Mouse (Mus musculus): Measurements from ENCODE around the gene Gm16223. TPM values are rescaled to one million over a fixed set of nuclear protein-coding genes. Genes with fewer than 3 reads are reported as not detected.

Gm16223 gene
- polyA plus RNA-seq, 1 experiment from 2014 or later: not detected

GRCm38 (mm10) chr5:42155626-42156025, 87.9 kb downstream of the Gm16223 start:
- no peak overlapping the region for H3K4me2 ChIP-seq
- H3K27me3 ChIP-seq: no peaks in the 10 kb centered on the region
- no peaks in the 10 kb centered on the region for H3K9me3 ChIP-seq
- no peak for ATAC-seq (ENCODE audit: insufficient number of reproducible peaks, insufficient read depth, low FRiP score, low TSS enrichment, low read depth)
- no peak overlapping the region for H3K4me3 ChIP-seq
- WGBS: 71% methylated on average over 3 of the region's 3 CpGs
- no peaks in the 10 kb centered on the region for H3K4me1 ChIP-seq
- no peaks in the 10 kb centered on the region for H3K36me3 ChIP-seq
- H3K27ac ChIP-seq: no peak overlapping the region
- no peak overlapping the region for H3K9ac ChIP-seq

- WGBS: 78% methylated on average over 2 of the region's 2 CpGs
- H3K4me1 ChIP-seq: no peaks in the 10 kb centered on the region
- H3K9me3 ChIP-seq: no peaks in the 10 kb centered on the region
- no peaks in the 10 kb centered on the region for H3K36me3 ChIP-seq
- no peaks in the 10 kb centered on the region for H3K27me3 ChIP-seq
- H3K27ac ChIP-seq: no peak overlapping the region
- H3K4me2 ChIP-seq: no peak overlapping the region
- H3K9ac ChIP-seq: no peak overlapping the region
- no peak for ATAC-seq (ENCODE audit: insufficient number of reproducible peaks, insufficient read depth, low FRiP score, low TSS enrichment, low read depth)
- no peak overlapping the region for H3K4me3 ChIP-seq
These were observed 97.0 kb downstream of the Gm16223 start for GRCm38 (mm10) chr5:42164731-42165130.

- Histone ChIP-seq H3K9ac (no peak overlapping the region), H3K4me3 (no peak overlapping the region), H3K4me1 (no peaks in the 10 kb centered on the region), H3K4me2 (no peak overlapping the region), H3K27me3 (no peaks in the 10 kb centered on the region), H3K36me3 (no peaks in the 10 kb centered on the region), H3K9me3 (no peaks in the 10 kb centered on the region), H3K27ac (no peak overlapping the region)
- 61% methylated on average over 1 of the region's 1 CpGs for whole genome bisulfite sequencing
- no peak for ATAC-seq (ENCODE audit: insufficient number of reproducible peaks, insufficient read depth, low FRiP score, low TSS enrichment, low read depth)
These were observed 98.6 kb downstream of the Gm16223 start for GRCm38 (mm10) chr5:42166311-42166710.

- Histone ChIP-seq H3K4me3 (no peak overlapping the region), H3K9ac (no peak overlapping the region), H3K4me2 (no peak overlapping the region), H3K4me1 (no peaks in the 10 kb centered on the region), H3K36me3 (no peaks in the 10 kb centered on the region), H3K27ac (no peak overlapping the region), H3K27me3 (no peaks in the 10 kb centered on the region), H3K9me3 (no peaks in the 10 kb centered on the region)
- WGBS: 95% methylated on average over 3 of the region's 3 CpGs
- no peak for ATAC-seq (ENCODE audit: insufficient number of reproducible peaks, insufficient read depth, low FRiP score, low TSS enrichment, low read depth)
These were observed 100.3 kb downstream of the Gm16223 start for GRCm38 (mm10) chr5:42168071-42168470.

GRCm38 (mm10) chr5:42168785-42169184, 101.0 kb downstream of the Gm16223 start:
- Histone ChIP-seq H3K4me1 (no peaks in the 10 kb centered on the region), H3K9ac (no peak overlapping the region), H3K36me3 (no peaks in the 10 kb centered on the region), H3K27me3 (no peaks in the 10 kb centered on the region), H3K4me2 (no peak overlapping the region), H3K9me3 (no peaks in the 10 kb centered on the region), H3K27ac (no peak overlapping the region), H3K4me3 (no peak overlapping the region)
- 81% methylated on average over 5 of the region's 5 CpGs for WGBS
- ATAC-seq (ENCODE audit: insufficient number of reproducible peaks, insufficient read depth, low FRiP score, low TSS enrichment, low read depth): no peak

GRCm38 (mm10) chr5:42174109-42174508, 106.3 kb downstream of the Gm16223 start:
- Histone ChIP-seq H3K4me3 (no peak overlapping the region), H3K27me3 (no peaks in the 10 kb centered on the region), H3K27ac (no peak overlapping the region), H3K36me3 (no peaks in the 10 kb centered on the region), H3K9me3 (no peaks in the 10 kb centered on the region), H3K4me2 (no peak overlapping the region), H3K9ac (no peak overlapping the region), H3K4me1 (no peaks in the 10 kb centered on the region)
- WGBS: 56% methylated on average over 2 of the region's 2 CpGs
- no peak for ATAC-seq (ENCODE audit: insufficient number of reproducible peaks, insufficient read depth, low FRiP score, low TSS enrichment, low read depth)

GRCm38 (mm10) chr5:42175424-42175823, 107.7 kb downstream of the Gm16223 start:
- ATAC-seq (ENCODE audit: insufficient number of reproducible peaks, insufficient read depth, low FRiP score, low TSS enrichment, low read depth): no peak
- WGBS: 44% methylated on average over 2 of the region's 2 CpGs

GRCm38 (mm10) chr5:42198493-42198892, 130.7 kb downstream of the Gm16223 start:
- no peak overlapping the region for H3K4me2 ChIP-seq
- H3K4me3 ChIP-seq: no peak overlapping the region
- no peaks in the 10 kb centered on the region for H3K27me3 ChIP-seq
- no peaks in the 10 kb centered on the region for H3K9me3 ChIP-seq
- no peaks in the 10 kb centered on the region for H3K4me1 ChIP-seq
- H3K36me3 ChIP-seq: no peaks in the 10 kb centered on the region
- ATAC-seq (ENCODE audit: insufficient number of reproducible peaks, insufficient read depth, low FRiP score, low TSS enrichment, low read depth): no peak
- H3K27ac ChIP-seq: no peak overlapping the region
- H3K9ac ChIP-seq: no peak overlapping the region
- WGBS: 53% methylated on average over 3 of the region's 3 CpGs

More at GRCm38 (mm10) chr5:42175424-42175823, 107.7 kb downstream of the Gm16223 start:
- Histone ChIP-seq H3K36me3 (no peaks in the 10 kb centered on the region), H3K4me1 (no peaks in the 10 kb centered on the region), H3K27me3 (no peaks in the 10 kb centered on the region), H3K4me2 (no peak overlapping the region), H3K9me3 (no peaks in the 10 kb centered on the region), H3K27ac (no peak overlapping the region), H3K4me3 (no peak overlapping the region), H3K9ac (no peak overlapping the region)

- Histone ChIP-seq H3K9ac (no peak overlapping the region), H3K36me3 (no peaks in the 10 kb centered on the region), H3K27ac (no peak overlapping the region), H3K27me3 (no peaks in the 10 kb centered on the region), H3K4me3 (no peak overlapping the region), H3K4me2 (no peak overlapping the region), H3K9me3 (no peaks in the 10 kb centered on the region), H3K4me1 (no peaks in the 10 kb centered on the region)
- 89% methylated on average over 3 of the region's 3 CpGs for WGBS
- ATAC-seq (ENCODE audit: insufficient number of reproducible peaks, insufficient read depth, low FRiP score, low TSS enrichment, low read depth): no peak
These were observed 139.8 kb downstream of the Gm16223 start for GRCm38 (mm10) chr5:42207456-42208122.

GRCm38 (mm10) chr5:42211554-42212338, 144.0 kb downstream of the Gm16223 start:
- ATAC-seq (ENCODE audit: insufficient number of reproducible peaks, insufficient read depth, low FRiP score, low TSS enrichment, low read depth): no peak

GRCm38 (mm10) chr5:42212353-42212752, 144.6 kb downstream of the Gm16223 start:
- 91% methylated on average over 4 of the region's 4 CpGs for WGBS
- Histone ChIP-seq H3K4me1 (no peaks in the 10 kb centered on the region), H3K4me3 (no peak overlapping the region), H3K9me3 (no peaks in the 10 kb centered on the region), H3K27ac (no peak overlapping the region), H3K4me2 (no peak overlapping the region), H3K9ac (no peak overlapping the region), H3K27me3 (no peaks in the 10 kb centered on the region), H3K36me3 (no peaks in the 10 kb centered on the region)
- no peak for ATAC-seq (ENCODE audit: insufficient number of reproducible peaks, insufficient read depth, low FRiP score, low TSS enrichment, low read depth)

More at GRCm38 (mm10) chr5:42211554-42212338, 144.0 kb downstream of the Gm16223 start:
- Histone ChIP-seq H3K4me2 (no peak overlapping the region), H3K36me3 (no peaks in the 10 kb centered on the region), H3K27me3 (no peaks in the 10 kb centered on the region), H3K27ac (no peak overlapping the region), H3K4me1 (no peaks in the 10 kb centered on the region), H3K4me3 (no peak overlapping the region), H3K9me3 (no peaks in the 10 kb centered on the region), H3K9ac (no peak overlapping the region)
- WGBS: 46% methylated on average over 4 of the region's 4 CpGs

GRCm38 (mm10) chr5:42224840-42225239, 157.1 kb downstream of the Gm16223 start:
- H3K4me2 ChIP-seq: no peak overlapping the region
- H3K9ac ChIP-seq: no peak overlapping the region
- no peaks in the 10 kb centered on the region for H3K4me1 ChIP-seq
- no peaks in the 10 kb centered on the region for H3K36me3 ChIP-seq
- no peak overlapping the region for H3K27ac ChIP-seq
- H3K4me3 ChIP-seq: no peak overlapping the region
- H3K9me3 ChIP-seq: no peaks in the 10 kb centered on the region
- ATAC-seq (ENCODE audit: insufficient number of reproducible peaks, insufficient read depth, low FRiP score, low TSS enrichment, low read depth): no peak
- WGBS: 84% methylated on average over 1 of the region's 1 CpGs
- H3K27me3 ChIP-seq: no peaks in the 10 kb centered on the region

Data from embryonic facial prominence, embryonic 13.5 days (tissue).